Mouse (Mus musculus): ENCODE measurements at regions not wholly inside any gene's neighbourhood (a gene's known extent, or its start where the extent isn't known, plus 50 kb on each side); places are given as distances from the start of the nearest gene placed in this dataset.

- TF ChIP-seq CTCF (IDR thresholded peaks at IDR 0.05) (no peak), EP300 (IDR thresholded peaks at IDR 0.05) (no peak)
- no peaks in the 10 kb centered on the region for H3K9me3 ChIP-seq (ENCODE audit: low read length)
- no peak overlapping the region for H3K4me2 ChIP-seq (replicated peaks; ENCODE audit: low read depth, low read length)
- no peak overlapping the region for H3K9ac ChIP-seq (replicated peaks; ENCODE audit: low read depth)
- H3K4me1 ChIP-seq (ENCODE audit: insufficient read depth, low read depth, low read length), result no peaks in the 10 kb centered on the region
- no peak for DNase-seq (ENCODE audit: low spot score)
- no peak overlapping the region for H3K4me3 ChIP-seq (ENCODE audit: low read depth, low read length)
- no peak; the same call in 1 of the 2 replicates for ATAC-seq
- no peaks in the 10 kb centered on the region for H3K27me3 ChIP-seq (replicated peaks; ENCODE audit: insufficient read depth, low read length)
- H3K27ac ChIP-seq (ENCODE audit: low read length), result no peak overlapping the region
- no peaks in the 10 kb centered on the region for H3K36me3 ChIP-seq (ENCODE audit: insufficient read depth, low read length)
- 34% methylated on average over 3 of the region's 3 CpGs for WGBS
These were observed 1042.3 kb downstream of the Car8 start for GRCm38 (mm10) chr4:7196570-7196969.

GRCm38 (mm10) chr4:7195619-7196018 lies 1043.2 kb downstream of the Car8 start:
- H3K9me3 ChIP-seq (ENCODE audit: low read length), result no peaks in the 10 kb centered on the region
- H3K9ac ChIP-seq (replicated peaks; ENCODE audit: low read depth), result no peak overlapping the region
- TF ChIP-seq EP300 (IDR thresholded peaks at IDR 0.05), result no peak
- TF ChIP-seq CTCF (IDR thresholded peaks at IDR 0.05), result no peak
- H3K27me3 ChIP-seq (replicated peaks; ENCODE audit: insufficient read depth, low read length), result no peaks in the 10 kb centered on the region
- no peak overlapping the region for H3K27ac ChIP-seq (ENCODE audit: low read length)
- H3K4me2 ChIP-seq (replicated peaks; ENCODE audit: low read depth, low read length), result no peak overlapping the region
- ATAC-seq, result no peak
- WGBS, result 74% methylated on average over 1 of the region's 1 CpGs
- no peak overlapping the region for H3K4me3 ChIP-seq (ENCODE audit: low read depth, low read length)
- no peak for DNase-seq (ENCODE audit: low spot score)
- no peaks in the 10 kb centered on the region for H3K36me3 ChIP-seq (ENCODE audit: insufficient read depth, low read length)
- no peaks in the 10 kb centered on the region for H3K4me1 ChIP-seq (ENCODE audit: insufficient read depth, low read depth, low read length)

DNA sequence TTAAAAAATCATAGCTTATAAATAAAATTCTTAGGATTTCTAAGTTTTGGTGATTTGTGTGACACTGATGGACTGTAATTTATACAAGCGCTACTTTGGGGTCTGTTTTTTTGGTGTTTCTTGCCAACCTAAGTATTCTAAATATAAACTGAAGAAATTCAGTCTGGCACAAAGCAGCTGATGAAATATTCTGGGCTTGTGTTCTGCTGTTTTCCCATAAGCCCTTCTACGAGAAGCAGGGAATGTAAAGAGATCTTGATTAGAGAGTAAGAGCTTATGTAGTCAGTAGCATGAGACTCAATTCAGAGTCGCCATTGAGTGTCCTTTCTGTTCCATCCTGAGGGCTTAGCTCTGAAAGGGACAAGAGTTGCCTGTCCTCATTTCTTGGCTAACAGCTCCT lies 1046.9 kb downstream of the Car8 start:
- Histone ChIP-seq H3K9ac (replicated peaks; ENCODE audit: low read depth) (no peak overlapping the region), H3K4me1 (ENCODE audit: insufficient read depth, low read depth, low read length) (no peaks in the 10 kb centered on the region), H3K36me3 (ENCODE audit: insufficient read depth, low read length) (no peaks in the 10 kb centered on the region), H3K4me3 (ENCODE audit: low read depth, low read length) (no peak overlapping the region), H3K27ac (ENCODE audit: low read length) (no peak overlapping the region), H3K9me3 (ENCODE audit: low read length) (no peaks in the 10 kb centered on the region), H3K4me2 (replicated peaks; ENCODE audit: low read depth, low read length) (no peak overlapping the region), H3K27me3 (replicated peaks; ENCODE audit: insufficient read depth, low read length) (no peaks in the 10 kb centered on the region)
- DNase-seq (ENCODE audit: low spot score) (no peak), ATAC-seq (no peak)
- WGBS, result 52% methylated on average over 3 of the region's 3 CpGs
- TF ChIP-seq CTCF (IDR thresholded peaks at IDR 0.05) (no peak), EP300 (IDR thresholded peaks at IDR 0.05) (no peak)

- Histone ChIP-seq H3K4me1 (ENCODE audit: insufficient read depth, low read depth, low read length) (no peaks in the 10 kb centered on the region), H3K9ac (replicated peaks; ENCODE audit: low read depth) (no peak overlapping the region), H3K4me3 (ENCODE audit: low read depth, low read length) (no peak overlapping the region), H3K27me3 (replicated peaks; ENCODE audit: insufficient read depth, low read length) (no peaks in the 10 kb centered on the region), H3K36me3 (ENCODE audit: insufficient read depth, low read length) (no peaks in the 10 kb centered on the region), H3K4me2 (replicated peaks; ENCODE audit: low read depth, low read length) (no peak overlapping the region), H3K27ac (ENCODE audit: low read length) (no peak overlapping the region), H3K9me3 (ENCODE audit: low read length) (no peaks in the 10 kb centered on the region)
- WGBS, result 93% methylated on average over 3 of the region's 3 CpGs
- DNase-seq (ENCODE audit: low spot score) (no peak), ATAC-seq (no peak)
- TF ChIP-seq CTCF (IDR thresholded peaks at IDR 0.05) (no peak), EP300 (IDR thresholded peaks at IDR 0.05) (no peak)
These were observed 1047.6 kb downstream of the Car8 start for GRCm38 (mm10) chr4:7191228-7191627.

GRCm38 (mm10) chr4:7175030-7175429 lies 1063.8 kb downstream of the Car8 start:
- no peak overlapping the region for H3K9ac ChIP-seq (replicated peaks; ENCODE audit: low read depth)

DNA sequence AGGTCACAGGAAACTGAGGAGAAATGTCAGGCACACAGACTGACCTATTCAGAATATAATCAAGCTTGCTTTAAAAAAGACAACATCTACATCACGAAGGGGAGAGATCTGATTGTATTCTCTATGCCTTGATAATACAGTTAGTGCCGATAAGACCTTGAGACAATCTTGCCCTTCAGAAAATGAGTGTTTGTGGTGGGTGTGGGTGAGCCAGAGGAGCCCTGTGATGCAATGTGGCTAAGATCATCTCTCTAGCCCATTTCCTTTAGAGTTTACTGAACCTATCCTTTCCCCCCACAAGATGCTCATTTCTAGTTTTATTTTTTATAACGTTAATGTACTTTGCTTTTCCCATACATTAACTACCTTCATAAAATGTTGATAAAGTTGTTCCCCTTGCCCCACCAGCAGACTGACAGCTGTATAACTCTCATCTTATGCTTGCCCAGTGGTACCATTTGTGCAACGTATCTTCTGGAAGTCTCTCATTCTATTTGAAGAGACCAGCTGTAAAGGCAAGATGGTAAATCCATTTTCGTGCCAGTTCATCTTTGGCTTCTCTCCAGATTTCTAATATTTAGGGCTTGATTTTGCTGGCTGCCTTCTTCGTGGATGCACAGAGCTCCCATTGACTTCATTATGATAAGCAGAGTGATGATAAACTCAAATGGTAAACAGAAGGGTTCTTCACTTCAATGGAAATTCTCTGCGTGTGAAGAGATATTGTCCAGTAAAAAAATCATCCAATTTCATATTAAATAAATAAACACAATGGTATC lies 1066.1 kb downstream of the Car8 start:
- WGBS, result 64% methylated on average over 7 of the region's 7 CpGs
- Histone ChIP-seq H3K36me3 (ENCODE audit: insufficient read depth, low read length) (no peaks in the 10 kb centered on the region), H3K9ac (replicated peaks; ENCODE audit: low read depth) (no peak overlapping the region), H3K4me2 (replicated peaks; ENCODE audit: low read depth, low read length) (no peak overlapping the region), H3K27ac (ENCODE audit: low read length) (no peak overlapping the region), H3K4me1 (ENCODE audit: insufficient read depth, low read depth, low read length) (no peaks in the 10 kb centered on the region), H3K9me3 (ENCODE audit: low read length) (no peaks in the 10 kb centered on the region), H3K4me3 (ENCODE audit: low read depth, low read length) (no peak overlapping the region), H3K27me3 (replicated peaks; ENCODE audit: insufficient read depth, low read length) (no peaks in the 10 kb centered on the region)
- no peak for TF ChIP-seq CTCF (IDR thresholded peaks at IDR 0.05)
- no peak for TF ChIP-seq EP300 (IDR thresholded peaks at IDR 0.05)
- DNase-seq (ENCODE audit: low spot score) (no peak), ATAC-seq (no peak)

More at GRCm38 (mm10) chr4:7175030-7175429, 1063.8 kb downstream of the Car8 start:
- H3K4me3 ChIP-seq (ENCODE audit: low read depth, low read length), result no peak overlapping the region
- TF ChIP-seq CTCF (IDR thresholded peaks at IDR 0.05), result no peak
- no peak for TF ChIP-seq EP300 (IDR thresholded peaks at IDR 0.05)
- H3K27me3 ChIP-seq (replicated peaks; ENCODE audit: insufficient read depth, low read length), result no peaks in the 10 kb centered on the region
- H3K27ac ChIP-seq (ENCODE audit: low read length), result no peak overlapping the region
- no peak overlapping the region for H3K4me2 ChIP-seq (replicated peaks; ENCODE audit: low read depth, low read length)
- 79% methylated on average over 9 of the region's 9 CpGs for WGBS
- H3K36me3 ChIP-seq (ENCODE audit: insufficient read depth, low read length), result no peaks in the 10 kb centered on the region
- H3K4me1 ChIP-seq (ENCODE audit: insufficient read depth, low read depth, low read length), result no peaks in the 10 kb centered on the region
- DNase-seq (ENCODE audit: low spot score) (no peak), ATAC-seq (no peak)
- no peaks in the 10 kb centered on the region for H3K9me3 ChIP-seq (ENCODE audit: low read length)

All from lung, postnatal 0 days (tissue).